ENCODE assay signal across 9 mouse cellular contexts in the genomic region with DNA sequence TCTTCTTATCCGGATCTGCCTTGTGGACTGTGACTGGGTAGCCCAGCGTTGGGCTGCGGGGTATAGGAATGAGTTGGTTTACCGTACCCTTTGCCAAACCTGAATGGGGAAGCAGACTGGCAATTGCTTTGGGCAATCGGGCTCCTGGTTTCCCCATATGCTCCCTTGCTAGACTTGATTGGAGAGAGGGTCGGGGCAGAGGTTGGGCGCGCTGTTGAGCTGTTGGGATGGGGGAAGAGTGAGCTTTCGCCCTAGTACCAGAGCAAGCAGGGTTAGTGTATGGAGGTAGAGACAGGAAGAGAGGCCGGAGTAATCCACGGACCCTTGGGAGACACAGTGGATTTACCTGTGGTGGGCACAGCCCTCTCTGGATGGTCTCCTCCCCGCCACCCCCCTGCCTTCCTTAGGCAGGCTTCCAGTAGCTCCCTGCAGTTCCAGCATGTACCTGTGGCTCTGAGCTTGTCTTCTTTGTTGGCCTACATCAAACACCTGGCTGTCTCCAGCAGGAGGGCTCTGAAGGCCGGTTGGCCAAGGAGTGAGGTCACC. TPM values are rescaled to one million over a fixed set of nuclear protein-coding genes. Genes with fewer than 3 reads are reported as not detected.
DNase-seq lines count a peak whose midpoint lies in the region; ATAC-seq and TF ChIP-seq lines count a peak whose summit lies in the region.
"Had no signal": no experiment of that assay in that cellular context is flagged by ENCODE, and none has a peak within 500 bp of the region (broad histone marks: within the 10 kb centered on the region; RNA-seq: fewer than 3 reads in every experiment).

No protein-coding gene starts in this region.

- H3K4me3 ChIP-seq in gastrocnemius, adult 2 months: peak overlapping the region; percentile 87
- H3K4me3 ChIP-seq in embryonic facial prominence, embryonic 15.5 days (replicated peaks): peak overlapping the region; percentile 71
- H3K4me3 ChIP-seq in kidney, embryonic 16.5 days (ENCODE audit: low read length): peak overlapping the region; percentile 77

- H3K27ac ChIP-seq in gastrocnemius, adult 2 months: peak overlapping the region; percentile 91
- H3K27ac ChIP-seq in embryonic facial prominence, embryonic 15.5 days (replicated peaks): peak overlapping the region; percentile 94
- peak overlapping the region; percentile 92 for H3K27ac ChIP-seq in kidney, embryonic 16.5 days (ENCODE audit: low read length)

- H3K4me2 ChIP-seq in embryonic facial prominence, embryonic 15.5 days (replicated peaks): peak overlapping the region; percentile 81
- H3K4me2 ChIP-seq in kidney, embryonic 16.5 days (replicated peaks; ENCODE audit: low read depth, low read length): peak overlapping the region; percentile 93

- no peaks in the 10 kb centered on the region for H3K27me3 ChIP-seq in embryonic facial prominence, embryonic 15.5 days
- no peaks in the 10 kb centered on the region for H3K27me3 ChIP-seq in kidney, embryonic 16.5 days (ENCODE audit: insufficient read depth, low read length)

- no peaks in the 10 kb centered on the region for H3K36me3 ChIP-seq in embryonic facial prominence, embryonic 15.5 days
- H3K36me3 ChIP-seq in kidney, embryonic 16.5 days (ENCODE audit: insufficient read depth, low read length): no peaks in the 10 kb centered on the region

- no peak for DNase-seq in gastrocnemius, adult 2 months
- no peak for DNase-seq in gastrocnemius, postnatal 25 days
- DNase-seq in ZHBTc4 (ENCODE audit: low read depth, low spot score): peak; percentile 41
- no peak for DNase-seq in urinary bladder, postnatal 25 days (ENCODE audit: low spot score)
- DNase-seq in left cerebral cortex, adult 11 months (ENCODE audit: low spot score): no peak

- no peaks in the 10 kb centered on the region for H3K9me3 ChIP-seq in embryonic facial prominence, embryonic 15.5 days (replicated peaks)
- H3K9me3 ChIP-seq in kidney, embryonic 16.5 days (ENCODE audit: low read length): no peaks in the 10 kb centered on the region

- WGBS in embryonic facial prominence, embryonic 15.5 days: 5% methylated on average over 13 of the region's 13 CpGs
- WGBS in kidney, embryonic 16.5 days: 9% methylated on average over 13 of the region's 13 CpGs

- intact Hi-C loops in gastrocnemius, adult 2 months (cut with DNase I): no loop called here

- H3K9ac ChIP-seq in embryonic facial prominence, embryonic 15.5 days: peak overlapping the region; percentile 81
- peak overlapping the region; percentile 90 for H3K9ac ChIP-seq in kidney, embryonic 16.5 days (replicated peaks; ENCODE audit: low read length)

- H3K4me1 ChIP-seq in embryonic facial prominence, embryonic 15.5 days: peaks cover 28% of the 10 kb centered on the region
- peaks cover 41% of the 10 kb centered on the region for H3K4me1 ChIP-seq in kidney, embryonic 16.5 days (ENCODE audit: insufficient read depth, low read length)

- no peak for ATAC-seq in embryonic facial prominence, embryonic 15.5 days (ENCODE audit: insufficient number of reproducible peaks, low FRiP score, low TSS enrichment, low read depth)
- peak; percentile 9; the same call in 1 of the 2 replicates for ATAC-seq in kidney, embryonic 16.5 days (ENCODE audit: low FRiP score, low TSS enrichment)
- ATAC-seq in megakaryocyte progenitor cell, adult 5-6 weeks (replicated peaks; ENCODE audit: poor library complexity): peak; percentile 23

- no peak for TF ChIP-seq CTCF in gastrocnemius, adult 2 months (IDR thresholded peaks at IDR 0.05)

RNA-seq across cellular contexts. Expression of a gene that starts 1.3 kb away (rescaled TPM):
- 1 to 10 TPM; 5.0 to 7.4 TPM for total RNA-seq in gastrocnemius, adult 2 months (2021)
- total RNA-seq in gastrocnemius, postnatal 25 days (2021): 1 to 10 TPM; 6.7 to 7.9 TPM
- 30.9 and 32.8 TPM in 2 replicates for polyA plus RNA-seq in embryonic facial prominence, embryonic 15.5 days (2015; fragmentation: Nextera tagmentation; extraction: Ambion mirVana)
- 29.0 and 29.8 TPM in 2 replicates for polyA plus RNA-seq in kidney, embryonic 16.5 days (2015; fragmentation: Nextera tagmentation; extraction: Ambion mirVana)
- total RNA-seq in megakaryocyte progenitor cell, adult 5-6 weeks (2015): 62.3 and 67.6 TPM in 2 replicates
- 67.5 and 73.8 TPM in 2 replicates for total RNA-seq in megakaryocyte progenitor cell, adult 5-6 weeks (2017)

RNA-seq across cellular contexts. Expression of a gene that starts 57.5 kb away (rescaled TPM):
- not detected for total RNA-seq in gastrocnemius, adult 2 months (2021)
- not detected for total RNA-seq in gastrocnemius, postnatal 25 days (2021)
- 0.19 and 0.22 TPM in 2 replicates for polyA plus RNA-seq in embryonic facial prominence, embryonic 15.5 days (2015; fragmentation: Nextera tagmentation; extraction: Ambion mirVana)
- polyA plus RNA-seq in kidney, embryonic 16.5 days (2015; fragmentation: Nextera tagmentation; extraction: Ambion mirVana): not detected in 2 replicates
- total RNA-seq in megakaryocyte progenitor cell, adult 5-6 weeks (2015): not detected in 2 replicates
- not detected in 2 replicates for total RNA-seq in megakaryocyte progenitor cell, adult 5-6 weeks (2017)
- polyA plus RNA-seq: gonadal fat pad, adult 2 months had no signal

Comparison
In these comparisons a context has a peak if more than half of its experiments do, and no peak if none do; other contexts are left out.
1. RNA of a gene that starts 1.3 kb away (total RNA-seq): 62.3 to 73.8 TPM in megakaryocyte progenitor cell, adult 5-6 weeks; 6.7 to 7.9 TPM in gastrocnemius, postnatal 25 days and 5.0 to 7.4 TPM in gastrocnemius, adult 2 months; every median in the first group is over 4 times any median in the second.
2. Peak in every context shown above with its lines, with median percentiles within 50 percentile points of each other: H3K27ac ChIP-seq and H3K4me3 ChIP-seq.